Mouse (Mus musculus): ENCODE results near the gene Cdhr5. TPM values are rescaled to one million over a fixed set of nuclear protein-coding genes. Genes with fewer than 3 reads are reported as not detected.

The Cdhr5 gene
- polyA plus RNA-seq, 2 experiments: 0.29 to 0.43 TPM

DNA sequence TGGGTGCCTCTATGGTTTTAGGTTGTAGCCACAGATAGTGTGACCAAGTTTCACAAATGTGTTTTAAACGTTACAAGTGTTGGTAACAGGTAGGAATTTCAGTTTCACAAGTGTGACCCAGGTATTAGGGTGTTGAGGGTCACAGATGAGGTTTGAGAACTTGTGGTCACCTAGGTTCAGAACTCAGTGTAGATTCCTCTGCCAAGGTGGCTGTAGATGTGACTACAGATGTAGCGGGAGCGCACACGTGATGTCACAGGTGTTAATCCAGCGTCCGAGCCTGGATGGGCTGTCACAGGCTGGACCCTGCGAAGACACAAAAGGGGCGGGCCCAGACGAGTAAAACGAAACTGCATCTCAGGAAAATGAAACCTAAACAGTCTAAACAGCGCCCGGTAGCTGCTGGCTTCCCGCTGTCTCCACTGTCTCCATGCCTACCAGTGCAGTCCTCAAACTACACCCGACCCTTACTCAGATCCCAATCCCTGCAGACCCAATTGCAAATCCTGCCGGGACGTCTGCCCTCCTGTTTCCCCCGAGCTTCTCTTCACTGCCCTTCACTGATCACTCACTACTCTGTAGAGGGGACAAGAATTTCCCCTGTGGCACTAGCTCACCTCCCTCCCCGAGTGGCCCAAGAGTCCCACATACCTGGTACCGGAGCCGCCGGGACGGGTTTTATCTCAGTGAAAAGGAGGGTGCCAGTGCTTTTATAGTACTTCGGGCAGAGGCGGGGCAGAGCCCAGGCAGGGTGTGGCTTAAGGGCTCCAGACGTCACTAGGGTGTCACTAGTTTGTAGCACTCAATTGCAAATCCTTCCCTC, 10.6 kb downstream of the Cdhr5 start, which contains the start of gene Irf7:
TSS of gene Irf7 (minus strand) at position 743 of the 823 bp plus-strand sequence.
- no peak within 1 kb of the TSS for H3K27ac ChIP-seq (replicated peaks; ENCODE audit: low read depth, low read length)
- TF ChIP-seq POLR2A (IDR thresholded peaks at IDR 0.05; ENCODE audit: borderline replicate concordance, extremely low read depth, insufficient read depth, insufficient read length): no peak
- H3K4me3 ChIP-seq (replicated peaks; ENCODE audit: low read length): peak within 1 kb of the TSS; percentile 46
- peaks cover 36% of the 10 kb centered on the region for H3K36me3 ChIP-seq (ENCODE audit: control insufficient read depth, insufficient read depth, low read length)
- H3K4me1 ChIP-seq (ENCODE audit: control insufficient read depth, insufficient read depth, low read length): peaks cover 8% of the 10 kb centered on the region; the same call in 1 of the 2 replicates
- peak within 1 kb of the TSS; percentile 80 for H3K4me2 ChIP-seq (replicated peaks; ENCODE audit: low read depth, low read length, severe bottlenecking)
- DNase-seq (ENCODE audit: low spot score) (peak; percentile 46), ATAC-seq (ENCODE audit: low FRiP score, low read depth) (peak; percentile 58; the same call in 1 of the 2 replicates)
- H3K9me3 ChIP-seq (ENCODE audit: control insufficient read depth, low read length): no peaks in the 10 kb centered on the region
- peak within 1 kb of the TSS; percentile 53 for H3K9ac ChIP-seq (ENCODE audit: low read depth, low read length, severe bottlenecking)
- 8% methylated on average over 25 of the region's 25 CpGs for WGBS
- no peaks in the 10 kb centered on the region for H3K27me3 ChIP-seq (ENCODE audit: control insufficient read depth, insufficient read depth, low read length)

- Histone ChIP-seq H3K36me3 (ENCODE audit: control insufficient read depth, insufficient read depth, low read length) (peaks cover 41% of the 10 kb centered on the region), H3K27me3 (ENCODE audit: control insufficient read depth, insufficient read depth, low read length) (no peaks in the 10 kb centered on the region), H3K9ac (ENCODE audit: low read depth, low read length, severe bottlenecking) (no peak overlapping the region), H3K4me1 (ENCODE audit: control insufficient read depth, insufficient read depth, low read length) (peaks cover 8% of the 10 kb centered on the region; the same call in 1 of the 2 replicates), H3K9me3 (ENCODE audit: control insufficient read depth, low read length) (no peaks in the 10 kb centered on the region), H3K4me3 (replicated peaks; ENCODE audit: low read length) (0 out of 2 replicates have a peak overlapping the region, but pooled peaks have one; percentile 46), H3K27ac (replicated peaks; ENCODE audit: low read depth, low read length) (no peak overlapping the region), H3K4me2 (replicated peaks; ENCODE audit: low read depth, low read length, severe bottlenecking) (peak overlapping the region; percentile 80; the same call in 1 of the 2 replicates)
- no peak for TF ChIP-seq POLR2A (IDR thresholded peaks at IDR 0.05; ENCODE audit: borderline replicate concordance, extremely low read depth, insufficient read depth, insufficient read length)
- no peak for ATAC-seq (ENCODE audit: low FRiP score, low read depth)
- no peak for DNase-seq (ENCODE audit: low spot score)
- WGBS: 37% methylated on average over 11 of the region's 11 CpGs
These were observed 11.2 kb downstream of the Cdhr5 start for GRCm38 (mm10) chr7:141265411-141265738.

DNA sequence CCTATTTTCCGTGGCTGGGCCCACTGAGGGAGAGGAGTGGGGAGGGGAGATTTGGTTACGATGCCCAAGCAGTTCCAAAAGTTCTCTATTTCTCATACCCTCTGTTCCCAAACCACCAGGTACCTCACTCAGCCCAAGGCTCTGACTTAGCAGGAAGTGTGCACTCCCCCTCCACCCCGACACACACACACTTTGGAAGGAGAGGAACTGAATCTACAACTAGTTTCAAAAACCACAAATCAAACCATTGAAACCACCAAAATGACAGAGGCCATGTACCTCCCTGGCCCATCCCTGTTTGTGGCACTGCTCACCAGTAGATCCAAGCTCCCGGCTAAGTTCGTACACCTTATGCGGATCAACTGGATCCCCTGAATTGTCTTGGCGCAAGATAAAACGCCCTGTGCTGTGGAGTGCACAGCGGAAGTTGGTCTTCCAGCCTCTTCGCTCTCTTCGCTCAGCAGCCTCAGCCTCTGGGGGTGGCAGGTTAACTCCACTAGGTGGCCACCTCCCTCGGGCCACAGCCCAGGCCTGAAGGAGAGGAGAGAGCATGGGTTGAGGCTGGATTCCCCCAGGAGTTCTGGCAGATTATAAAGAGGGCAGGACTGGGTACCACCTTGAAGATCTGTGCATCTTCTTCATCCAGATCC, 11.7 kb downstream of the Cdhr5 start:
- Histone ChIP-seq H3K27me3 (ENCODE audit: control insufficient read depth, insufficient read depth, low read length) (no peaks in the 10 kb centered on the region), H3K4me3 (replicated peaks; ENCODE audit: low read length) (no peak overlapping the region), H3K27ac (replicated peaks; ENCODE audit: low read depth, low read length) (no peak overlapping the region), H3K36me3 (ENCODE audit: control insufficient read depth, insufficient read depth, low read length) (peaks cover 46% of the 10 kb centered on the region), H3K9me3 (ENCODE audit: control insufficient read depth, low read length) (no peaks in the 10 kb centered on the region), H3K9ac (ENCODE audit: low read depth, low read length, severe bottlenecking) (no peak overlapping the region), H3K4me2 (replicated peaks; ENCODE audit: low read depth, low read length, severe bottlenecking) (0 out of 2 replicates have a peak overlapping the region, but pooled peaks have one; percentile 80), H3K4me1 (ENCODE audit: control insufficient read depth, insufficient read depth, low read length) (peaks cover 8% of the 10 kb centered on the region; the same call in 1 of the 2 replicates)
- ATAC-seq (ENCODE audit: low FRiP score, low read depth) (0 out of 2 replicates have a peak, but pooled peaks have one; percentile 31), DNase-seq (ENCODE audit: low spot score) (no peak)
- 34% methylated on average over 12 of the region's 12 CpGs for WGBS
- TF ChIP-seq POLR2A (IDR thresholded peaks at IDR 0.05; ENCODE audit: borderline replicate concordance, extremely low read depth, insufficient read depth, insufficient read length): no peak

DNA sequence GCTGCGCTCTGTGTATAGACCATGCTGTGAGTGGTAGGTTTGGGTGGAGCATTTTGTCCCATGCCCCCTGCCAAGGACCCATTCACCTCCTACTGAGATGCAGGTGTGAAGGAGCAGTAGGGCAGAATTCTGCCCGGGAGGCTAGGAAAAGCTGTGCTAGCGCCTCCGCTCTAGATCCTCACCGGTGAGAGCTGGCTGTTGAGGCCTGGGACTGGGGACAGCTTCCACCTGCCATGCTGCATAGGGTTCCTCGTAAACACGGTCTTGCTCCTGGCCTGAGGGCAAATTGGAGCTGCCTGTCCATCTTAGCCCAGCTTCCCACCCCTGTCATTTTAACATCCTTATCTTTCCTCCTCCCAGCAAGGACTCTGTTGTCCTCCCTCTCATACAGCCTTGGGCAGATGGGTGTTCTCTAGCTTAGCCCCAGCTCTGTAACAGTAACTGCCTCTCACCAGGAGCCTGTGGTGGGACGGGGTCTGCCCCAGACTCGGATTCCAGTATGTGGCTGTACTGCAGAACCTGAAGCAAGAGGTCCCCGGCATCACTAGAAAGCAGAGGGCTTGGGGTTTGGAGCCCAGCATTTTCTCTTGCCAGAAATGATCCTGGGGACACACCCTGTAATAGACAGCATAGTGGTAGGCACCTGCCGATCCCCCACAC, 12.4 kb downstream of the Cdhr5 start:
- WGBS: 66% methylated on average over 11 of the region's 11 CpGs
- Histone ChIP-seq H3K36me3 (ENCODE audit: control insufficient read depth, insufficient read depth, low read length) (peaks cover 53% of the 10 kb centered on the region), H3K27me3 (ENCODE audit: control insufficient read depth, insufficient read depth, low read length) (no peaks in the 10 kb centered on the region), H3K9ac (ENCODE audit: low read depth, low read length, severe bottlenecking) (no peak overlapping the region), H3K4me1 (ENCODE audit: control insufficient read depth, insufficient read depth, low read length) (peaks cover 8% of the 10 kb centered on the region; the same call in 1 of the 2 replicates), H3K9me3 (ENCODE audit: control insufficient read depth, low read length) (no peaks in the 10 kb centered on the region), H3K27ac (replicated peaks; ENCODE audit: low read depth, low read length) (no peak overlapping the region), H3K4me3 (replicated peaks; ENCODE audit: low read length) (no peak overlapping the region), H3K4me2 (replicated peaks; ENCODE audit: low read depth, low read length, severe bottlenecking) (no peak overlapping the region)
- no peak for TF ChIP-seq POLR2A (IDR thresholded peaks at IDR 0.05; ENCODE audit: borderline replicate concordance, extremely low read depth, insufficient read depth, insufficient read length)
- DNase-seq (ENCODE audit: low spot score) (no peak), ATAC-seq (ENCODE audit: low FRiP score, low read depth) (no peak)

DNA sequence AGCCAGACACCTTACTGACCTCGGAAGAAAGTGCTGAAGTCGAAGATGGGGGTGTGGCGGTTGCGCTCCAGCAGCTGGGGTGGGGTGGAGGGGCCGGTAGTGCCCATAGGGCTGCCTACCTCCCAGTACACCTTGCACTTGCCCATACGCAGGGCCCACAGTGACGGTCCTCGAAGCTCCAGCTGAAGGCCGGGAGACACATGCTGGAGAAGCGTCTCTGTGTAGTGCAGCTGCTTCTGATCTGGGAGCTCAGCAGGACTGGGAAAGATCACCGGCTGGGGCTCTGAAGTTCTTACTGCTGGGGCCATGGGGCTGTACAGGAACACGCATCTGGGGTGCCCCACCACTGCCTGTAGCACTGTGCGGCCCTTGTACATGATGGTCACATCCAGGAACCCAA, 12.9 kb downstream of the Cdhr5 start:
- Histone ChIP-seq H3K4me2 (replicated peaks; ENCODE audit: low read depth, low read length, severe bottlenecking) (no peak overlapping the region), H3K4me3 (replicated peaks; ENCODE audit: low read length) (no peak overlapping the region), H3K9me3 (ENCODE audit: control insufficient read depth, low read length) (no peaks in the 10 kb centered on the region), H3K36me3 (ENCODE audit: control insufficient read depth, insufficient read depth, low read length) (peaks cover 59% of the 10 kb centered on the region), H3K4me1 (ENCODE audit: control insufficient read depth, insufficient read depth, low read length) (peaks cover 8% of the 10 kb centered on the region; the same call in 1 of the 2 replicates), H3K27ac (replicated peaks; ENCODE audit: low read depth, low read length) (no peak overlapping the region), H3K9ac (ENCODE audit: low read depth, low read length, severe bottlenecking) (no peak overlapping the region), H3K27me3 (ENCODE audit: control insufficient read depth, insufficient read depth, low read length) (no peaks in the 10 kb centered on the region)
- no peak for TF ChIP-seq POLR2A (IDR thresholded peaks at IDR 0.05; ENCODE audit: borderline replicate concordance, extremely low read depth, insufficient read depth, insufficient read length)
- DNase-seq (ENCODE audit: low spot score): no peak
- no peak for ATAC-seq (ENCODE audit: low FRiP score, low read depth)
- 82% methylated on average over 13 of the region's 13 CpGs for WGBS
